Mouse (Mus musculus) cortical plate, adult 2 months (tissue): ENCODE results near the gene Hmbs.

Experiments
- CTCF ChIP-seq: fragments of 200-500 bp; IDR thresholded peaks from 2 replicates; pipeline ENCODE4 v1.5.1; 2011; ENCODE audit warnings: mild to moderate bottlenecking, control low read depth, low read length; ENCODE audit not compliant: insufficient read depth; ENCODE audit errors: extremely low read depth
- POLR2A ChIP-seq: fragments of 200-500 bp; IDR thresholded peaks from 2 replicates; pipeline ENCODE4 v1.6.1; 2011; ENCODE audit warnings: mild to moderate bottlenecking, low read length, control low read depth; ENCODE audit not compliant: insufficient read depth; ENCODE audit errors: extremely low read depth

DNA sequence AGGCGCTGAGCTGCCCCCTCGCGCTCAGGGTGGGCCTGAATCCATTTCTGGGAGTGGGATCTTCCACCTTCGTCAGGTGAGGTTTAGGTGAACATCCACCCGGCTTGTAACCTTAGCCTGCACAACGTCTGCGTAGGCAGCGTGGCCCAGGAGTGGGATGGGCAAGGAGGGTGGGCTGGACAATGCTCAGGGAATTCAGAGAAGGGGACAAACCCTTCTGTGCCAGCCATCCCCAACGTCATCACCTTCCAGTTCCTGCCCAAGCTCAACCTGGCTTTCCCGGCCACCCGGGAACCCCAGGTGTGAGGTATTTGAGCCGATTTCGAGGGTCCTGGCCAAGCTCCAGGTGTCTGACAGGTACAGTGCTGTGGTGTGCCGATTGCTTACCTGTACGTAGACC is 35.8 kb upstream of the Hmbs start:
- TF ChIP-seq CTCF = no peak
- TF ChIP-seq POLR2A = no peak
